Mouse (Mus musculus) liver, embryonic 14.5 days (tissue): ENCODE data around the gene 1700021F05Rik.

Experiments
- CTCF ChIP-seq: IDR thresholded peaks from 2 replicates; pipeline ENCODE4 v1.5.1; 2016; ENCODE audit warnings: antibody characterized with exemption, low read depth, control low read depth
- EP300 ChIP-seq: IDR thresholded peaks from 2 replicates; pipeline ENCODE4 v1.6.1; 2016; ENCODE audit warnings: antibody characterized with exemption, low read depth

DNA sequence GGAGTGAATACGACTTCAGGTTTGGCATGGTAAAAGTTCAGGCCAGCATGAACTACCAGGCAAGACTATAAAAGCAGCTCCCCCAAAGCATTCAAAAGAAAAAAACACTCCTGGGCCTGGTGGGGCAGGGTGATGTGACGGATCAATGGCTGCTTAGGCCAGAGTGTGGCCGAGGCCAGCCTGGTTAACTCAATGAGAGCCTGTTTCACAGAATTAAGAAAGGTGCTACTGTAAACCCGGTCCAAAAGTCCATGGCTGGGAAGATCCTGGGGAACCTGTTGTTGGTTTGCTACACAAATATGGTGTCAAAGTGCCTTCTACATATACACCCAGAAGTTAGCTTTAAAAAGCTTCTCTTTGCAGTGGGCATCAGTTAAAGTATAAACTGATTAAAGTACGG is 2.0 kb downstream of the 1700021F05Rik start:
- TF ChIP-seq EP300 = no peak
- no peak for TF ChIP-seq CTCF
